Mouse (Mus musculus) intestine, embryonic 15.5 days (tissue): Measurements from ENCODE around the gene Ablim1. TPM values are rescaled to one million over a fixed set of nuclear protein-coding genes. Genes with fewer than 3 reads are reported as not detected.

Source experiments
- ATAC-seq: fragments of 200-750 bp; cut with Nextera tagmentation; 2 replicates; pipeline ENCODE4 v1.8.0; 2017; ENCODE audit warnings: moderate TSS enrichment, moderate library complexity
- H3K27ac ChIP-seq: fragments of 300-500 bp; sonication (generic); 2 replicates; pipeline ENCODE4 v1.5.1; 2015; ENCODE audit warnings: mild to moderate bottlenecking, inconsistent platforms
- H3K27me3 ChIP-seq: fragments of 300-500 bp; sonication (generic); replicated peaks from 2 replicates; pipeline ENCODE4 v1.6.1; 2015; ENCODE audit warnings: inconsistent platforms
- H3K36me3 ChIP-seq: fragments of 300-500 bp; sonication (generic); 2 replicates; pipeline ENCODE4 v1.6.1; 2015; ENCODE audit warnings: inconsistent platforms
- H3K4me1 ChIP-seq: fragments of 300-500 bp; sonication (generic); replicated peaks from 2 replicates; pipeline ENCODE4 v1.6.1; 2015; ENCODE audit warnings: inconsistent platforms
- H3K4me2 ChIP-seq: fragments of 300-500 bp; sonication (generic); replicated peaks from 2 replicates; pipeline ENCODE4 v1.6.1; 2015; ENCODE audit warnings: mild to moderate bottlenecking, inconsistent platforms
- H3K4me3 ChIP-seq: fragments of 300-500 bp; sonication (generic); replicated peaks from 2 replicates; pipeline ENCODE4 v1.5.1; 2015; ENCODE audit warnings: inconsistent platforms
- H3K9ac ChIP-seq: fragments of 300-500 bp; sonication (generic); 2 replicates; pipeline ENCODE4 v1.6.1; 2015; ENCODE audit warnings: inconsistent platforms
- H3K9me3 ChIP-seq: fragments of 300-500 bp; sonication (generic); 2 replicates; pipeline ENCODE4 v1.6.1; 2016; ENCODE audit warnings: inconsistent platforms
- WGBS: fragments of 180-500 bp; shearing (Covaris S2); methylation state at CpG from one replicate; pipeline ENCODE4 v1.1.7; 2015; 5-methylcytosine and 5-hydroxymethylcytosine counted together
- polyA plus RNA-seq: library from polyadenylated mRNA; unstranded; fragments of >200 nt; fragmentation: Nextera tagmentation; extraction: Ambion mirVana; gene quantifications from 2 replicates; pipeline ENCODE4 v1.2.1, GENCODE M21; 2015

The Ablim1 gene
- polyA plus RNA-seq = 28.0 and 31.2 TPM in 2 replicates

- Histone ChIP-seq H3K27me3 (peaks cover 3% of the 10 kb centered on the region; the same call in 1 of the 2 replicates), H3K36me3 (no peaks in the 10 kb centered on the region), H3K4me2 (peak within 1 kb of the TSS; percentile 90), H3K9me3 (no peaks in the 10 kb centered on the region), H3K4me1 (peaks cover 15% of the 10 kb centered on the region), H3K9ac (peak within 1 kb of the TSS; percentile 65), H3K27ac (peak within 1 kb of the TSS; percentile 59; the same call in 1 of the 2 replicates), H3K4me3 (peak within 1 kb of the TSS; percentile 60)
- under 1% methylated on average over 51 of the region's 52 CpGs for WGBS
- peak; percentile 86 for ATAC-seq
These were observed at the start of gene Ablim1 for GRCm38 (mm10) chr19:57314346-57315012. TSS of gene Ablim1 (minus strand) at chr19:57314919.

- Histone ChIP-seq H3K9me3 (no peaks in the 10 kb centered on the region), H3K4me1 (peaks cover 47% of the 10 kb centered on the region), H3K36me3 (peaks cover under 1% of the 10 kb centered on the region; the same call in 1 of the 2 replicates), H3K9ac (peak overlapping the region; percentile 23; the same call in 1 of the 2 replicates), H3K4me2 (peak overlapping the region; percentile 49), H3K27ac (no peak overlapping the region), H3K27me3 (no peaks in the 10 kb centered on the region), H3K4me3 (0 out of 2 replicates have a peak overlapping the region, but pooled peaks have one; percentile 19)
- ATAC-seq = no peak
- 88% methylated on average over 7 of the region's 7 CpGs for WGBS
These were observed 48.8 kb upstream of the Ablim1 start for GRCm38 (mm10) chr19:57363538-57363937.

GRCm38 (mm10) chr19:57363076-57363475 lies 48.4 kb upstream of the Ablim1 start:
- Histone ChIP-seq H3K4me2 (peak overlapping the region; percentile 49), H3K9me3 (no peaks in the 10 kb centered on the region), H3K27me3 (no peaks in the 10 kb centered on the region), H3K27ac (no peak overlapping the region), H3K4me3 (peak overlapping the region; percentile 19), H3K9ac (peak overlapping the region; percentile 23; the same call in 1 of the 2 replicates), H3K36me3 (no peaks in the 10 kb centered on the region), H3K4me1 (peaks cover 52% of the 10 kb centered on the region)
- 16% methylated on average over 7 of the region's 7 CpGs for WGBS
- ATAC-seq = no peak

GRCm38 (mm10) chr19:57362586-57362985 lies 47.9 kb upstream of the Ablim1 start:
- H3K4me1 ChIP-seq = peaks cover 53% of the 10 kb centered on the region
- no peaks in the 10 kb centered on the region for H3K9me3 ChIP-seq
- no peak for ATAC-seq
- no peak overlapping the region for H3K9ac ChIP-seq
- H3K36me3 ChIP-seq = no peaks in the 10 kb centered on the region
- 35% methylated on average over 5 of the region's 5 CpGs for WGBS
- no peak overlapping the region for H3K27ac ChIP-seq
- H3K27me3 ChIP-seq = no peaks in the 10 kb centered on the region
- H3K4me3 ChIP-seq = peak overlapping the region; percentile 19
- peak overlapping the region; percentile 49 for H3K4me2 ChIP-seq

- H3K9me3 ChIP-seq = no peaks in the 10 kb centered on the region
- WGBS = 21% methylated on average over 3 of the region's 3 CpGs
- peak overlapping the region; percentile 72 for H3K4me2 ChIP-seq
- peak overlapping the region; percentile 98 for H3K4me3 ChIP-seq
- ATAC-seq = no peak
- no peaks in the 10 kb centered on the region for H3K27me3 ChIP-seq
- peak overlapping the region; percentile 98 for H3K27ac ChIP-seq
- no peaks in the 10 kb centered on the region for H3K36me3 ChIP-seq
- peaks cover 47% of the 10 kb centered on the region for H3K4me1 ChIP-seq
- peak overlapping the region; percentile 100 for H3K9ac ChIP-seq
These were observed 47.2 kb upstream of the Ablim1 start for GRCm38 (mm10) chr19:57361939-57362307.

- Histone ChIP-seq H3K4me3 (peak overlapping the region; percentile 98), H3K27me3 (no peaks in the 10 kb centered on the region), H3K4me2 (peak overlapping the region; percentile 72), H3K36me3 (no peaks in the 10 kb centered on the region), H3K9ac (peak overlapping the region; percentile 100), H3K4me1 (peaks cover 48% of the 10 kb centered on the region), H3K9me3 (no peaks in the 10 kb centered on the region), H3K27ac (peak overlapping the region; percentile 98)
- whole genome bisulfite sequencing = under 1% methylated on average over 77 of the region's 78 CpGs
- ATAC-seq = peak; percentile 80
These were observed 46.6 kb upstream of the Ablim1 start for GRCm38 (mm10) chr19:57361131-57361938.

- peak within 1 kb of the TSS; percentile 98 for H3K4me3 ChIP-seq
- H3K9me3 ChIP-seq = no peaks in the 10 kb centered on the region
- no peaks in the 10 kb centered on the region for H3K36me3 ChIP-seq
- H3K27me3 ChIP-seq = no peaks in the 10 kb centered on the region
- H3K9ac ChIP-seq = peak within 1 kb of the TSS; percentile 100
- 1% methylated on average over 62 of the region's 70 CpGs for WGBS
- peak within 1 kb of the TSS; percentile 72 for H3K4me2 ChIP-seq
- H3K4me1 ChIP-seq = peaks cover 50% of the 10 kb centered on the region
- H3K27ac ChIP-seq = peak within 1 kb of the TSS; percentile 98
- peak; percentile 94 for ATAC-seq
These were observed 45.8 kb upstream of the Ablim1 start, which contains the start of gene Fam160b1 for GRCm38 (mm10) chr19:57360341-57361130. TSS of gene Fam160b1 (plus strand) at chr19:57360680.

- H3K4me3 ChIP-seq = peak overlapping the region; percentile 98
- WGBS = 34% methylated on average over 10 of the region's 10 CpGs
- no peaks in the 10 kb centered on the region for H3K27me3 ChIP-seq
- no peaks in the 10 kb centered on the region for H3K9me3 ChIP-seq
- H3K4me2 ChIP-seq = peak overlapping the region; percentile 72
- H3K4me1 ChIP-seq = peaks cover 47% of the 10 kb centered on the region
- no peak for ATAC-seq
- peak overlapping the region; percentile 44; the same call in 1 of the 2 replicates for H3K27ac ChIP-seq
- peak overlapping the region; percentile 39; the same call in 1 of the 2 replicates for H3K9ac ChIP-seq
- H3K36me3 ChIP-seq = no peaks in the 10 kb centered on the region
These were observed 45.1 kb upstream of the Ablim1 start for GRCm38 (mm10) chr19:57359701-57360326.

GRCm38 (mm10) chr19:57358836-57359598 lies 44.3 kb upstream of the Ablim1 start:
- Histone ChIP-seq H3K27ac (no peak overlapping the region), H3K27me3 (no peaks in the 10 kb centered on the region), H3K4me2 (peak overlapping the region; percentile 72), H3K9me3 (no peaks in the 10 kb centered on the region), H3K4me3 (no peak overlapping the region), H3K36me3 (no peaks in the 10 kb centered on the region), H3K4me1 (peaks cover 41% of the 10 kb centered on the region), H3K9ac (no peak overlapping the region)
- 87% methylated on average over 20 of the region's 20 CpGs for WGBS
- no peak for ATAC-seq

GRCm38 (mm10) chr19:57358322-57358721 lies 43.6 kb upstream of the Ablim1 start:
- ATAC-seq = no peak
- H3K27me3 ChIP-seq = no peaks in the 10 kb centered on the region
- H3K27ac ChIP-seq = peak overlapping the region; percentile 51; the same call in 1 of the 2 replicates
- H3K4me1 ChIP-seq = peaks cover 39% of the 10 kb centered on the region
- H3K36me3 ChIP-seq = no peaks in the 10 kb centered on the region
- no peak overlapping the region for H3K4me3 ChIP-seq
- H3K9ac ChIP-seq = no peak overlapping the region
- no peaks in the 10 kb centered on the region for H3K9me3 ChIP-seq
- peak overlapping the region; percentile 72 for H3K4me2 ChIP-seq
- 58% methylated on average over 12 of the region's 12 CpGs for WGBS

- Histone ChIP-seq H3K4me2 (peak overlapping the region; percentile 72; the same call in 1 of the 2 replicates), H3K27ac (peak overlapping the region; percentile 51), H3K27me3 (no peaks in the 10 kb centered on the region), H3K9ac (no peak overlapping the region), H3K4me1 (peaks cover 34% of the 10 kb centered on the region), H3K4me3 (no peak overlapping the region), H3K9me3 (no peaks in the 10 kb centered on the region), H3K36me3 (no peaks in the 10 kb centered on the region)
- ATAC-seq = no peak
- 83% methylated on average over 5 of the region's 5 CpGs for WGBS
These were observed 43.1 kb upstream of the Ablim1 start for GRCm38 (mm10) chr19:57357811-57358210.
